Mouse (Mus musculus): Measurements from ENCODE around the gene Abcg1. TPM values are rescaled to one million over a fixed set of nuclear protein-coding genes. Genes with fewer than 3 reads are reported as not detected.

Abcg1 gene
- polyA plus RNA-seq, 1 experiment from 2014 or later: 5.6 TPM

- no peak overlapping the region for H3K9ac ChIP-seq (ENCODE audit: low read depth, low read length)
- no peaks in the 10 kb centered on the region for H3K27me3 ChIP-seq (replicated peaks; ENCODE audit: control insufficient read depth, insufficient read depth, low read length)
- H3K36me3 ChIP-seq (ENCODE audit: control insufficient read depth, insufficient read depth, low read length): no peaks in the 10 kb centered on the region
- no peak for ATAC-seq
- no peak overlapping the region for H3K4me2 ChIP-seq (ENCODE audit: low read depth, low read length)
- no peak overlapping the region for H3K4me3 ChIP-seq (ENCODE audit: low read length)
- H3K9me3 ChIP-seq (ENCODE audit: control insufficient read depth, low read length): no peaks in the 10 kb centered on the region
- no peak overlapping the region for H3K27ac ChIP-seq (ENCODE audit: low read length)
- H3K4me1 ChIP-seq (ENCODE audit: control insufficient read depth, insufficient read depth, low read length): no peaks in the 10 kb centered on the region
- WGBS: 81% methylated on average over 6 of the region's 6 CpGs
Measured at GRCm38 (mm10) chr17:31026986-31027385, 30.5 kb upstream of the Abcg1 start.

DNA sequence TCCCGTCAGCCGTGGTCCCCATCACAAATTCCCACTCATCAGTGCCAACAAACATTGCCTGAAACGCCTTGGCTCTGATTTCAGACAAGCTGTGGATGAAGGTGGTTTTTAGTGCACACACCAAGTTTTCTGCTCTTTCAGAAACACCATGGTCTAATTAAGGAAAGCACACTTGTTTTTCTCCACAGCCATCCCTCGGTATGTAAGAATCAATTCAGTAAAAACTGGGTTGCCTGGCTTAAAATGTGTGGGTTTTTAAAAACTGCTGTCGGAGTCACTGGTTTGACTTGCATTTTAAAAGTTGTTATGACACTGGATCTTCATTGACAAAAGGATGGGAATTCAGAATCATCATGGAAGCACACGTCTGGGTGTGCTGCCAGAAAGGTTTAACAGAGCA, 29.8 kb upstream of the Abcg1 start:
- H3K9ac ChIP-seq (ENCODE audit: low read depth, low read length): no peak overlapping the region
- no peaks in the 10 kb centered on the region for H3K9me3 ChIP-seq (ENCODE audit: control insufficient read depth, low read length)
- WGBS: 85% methylated on average over 6 of the region's 6 CpGs
- no peak overlapping the region for H3K27ac ChIP-seq (ENCODE audit: low read length)
- no peak overlapping the region for H3K4me2 ChIP-seq (ENCODE audit: low read depth, low read length)
- no peaks in the 10 kb centered on the region for H3K36me3 ChIP-seq (ENCODE audit: control insufficient read depth, insufficient read depth, low read length)
- H3K4me1 ChIP-seq (ENCODE audit: control insufficient read depth, insufficient read depth, low read length): no peaks in the 10 kb centered on the region
- H3K27me3 ChIP-seq (replicated peaks; ENCODE audit: control insufficient read depth, insufficient read depth, low read length): no peaks in the 10 kb centered on the region
- ATAC-seq: no peak
- H3K4me3 ChIP-seq (ENCODE audit: low read length): no peak overlapping the region

DNA sequence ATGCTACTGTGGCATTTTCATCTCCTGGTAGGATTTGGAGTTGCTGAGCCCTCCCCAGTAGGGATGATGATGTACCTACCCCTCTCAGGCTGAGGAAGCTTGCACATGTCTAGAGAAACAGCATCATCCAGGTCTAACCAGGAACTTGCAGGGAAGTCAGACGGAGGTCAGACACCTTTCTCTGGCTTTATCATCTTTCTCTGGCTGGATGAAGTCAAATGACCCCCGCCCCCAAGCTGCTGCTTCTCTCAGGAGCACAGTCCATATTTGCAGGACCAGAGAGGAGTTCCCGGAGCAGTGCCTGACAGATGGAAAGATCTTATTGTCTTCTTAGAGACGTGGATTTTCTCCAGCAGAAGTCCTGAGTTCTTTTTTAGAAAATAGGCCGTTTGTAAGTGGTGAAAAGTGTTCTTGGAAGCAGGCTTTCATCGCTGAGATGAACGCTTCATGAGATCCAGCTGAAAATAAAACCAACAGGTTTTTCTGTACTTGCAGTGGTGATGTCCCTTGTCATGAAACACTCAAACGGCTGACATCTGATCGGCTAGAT, 28.6 kb upstream of the Abcg1 start:
- no peak overlapping the region for H3K9ac ChIP-seq (ENCODE audit: low read depth, low read length)
- H3K27ac ChIP-seq (ENCODE audit: low read length): no peak overlapping the region
- 72% methylated on average over 9 of the region's 9 CpGs for WGBS
- no peaks in the 10 kb centered on the region for H3K9me3 ChIP-seq (ENCODE audit: control insufficient read depth, low read length)
- no peak for ATAC-seq
- no peak overlapping the region for H3K4me2 ChIP-seq (ENCODE audit: low read depth, low read length)
- H3K36me3 ChIP-seq (ENCODE audit: control insufficient read depth, insufficient read depth, low read length): no peaks in the 10 kb centered on the region
- no peaks in the 10 kb centered on the region for H3K4me1 ChIP-seq (ENCODE audit: control insufficient read depth, insufficient read depth, low read length)
- H3K4me3 ChIP-seq (ENCODE audit: low read length): no peak overlapping the region
- H3K27me3 ChIP-seq (replicated peaks; ENCODE audit: control insufficient read depth, insufficient read depth, low read length): no peaks in the 10 kb centered on the region

DNA sequence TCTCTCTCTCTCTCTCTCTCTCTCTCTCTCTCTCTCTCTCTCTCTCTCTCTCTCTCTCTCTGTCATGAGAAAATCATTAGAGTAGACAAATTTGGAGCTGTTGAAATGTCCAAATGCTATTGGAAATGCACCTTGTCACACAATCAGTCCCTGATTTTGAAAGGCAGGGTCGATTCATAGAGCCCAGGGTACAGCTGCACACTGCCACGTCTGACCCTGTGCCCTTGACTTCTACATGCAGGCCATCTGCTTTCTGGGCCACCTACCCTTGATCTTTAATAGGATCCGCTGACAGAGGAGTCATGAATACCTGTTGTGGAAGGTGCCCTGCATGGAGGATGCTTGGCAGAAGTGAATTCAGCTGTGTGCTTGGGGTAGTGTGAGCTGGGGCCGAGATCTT, 28.1 kb upstream of the Abcg1 start:
- Histone ChIP-seq H3K27me3 (replicated peaks; ENCODE audit: control insufficient read depth, insufficient read depth, low read length) (no peaks in the 10 kb centered on the region), H3K27ac (ENCODE audit: low read length) (no peak overlapping the region), H3K4me3 (ENCODE audit: low read length) (no peak overlapping the region), H3K36me3 (ENCODE audit: control insufficient read depth, insufficient read depth, low read length) (no peaks in the 10 kb centered on the region), H3K4me2 (ENCODE audit: low read depth, low read length) (no peak overlapping the region), H3K4me1 (ENCODE audit: control insufficient read depth, insufficient read depth, low read length) (no peaks in the 10 kb centered on the region), H3K9ac (ENCODE audit: low read depth, low read length) (no peak overlapping the region), H3K9me3 (ENCODE audit: control insufficient read depth, low read length) (no peaks in the 10 kb centered on the region)
- whole genome bisulfite sequencing: 86% methylated on average over 4 of the region's 4 CpGs
- ATAC-seq: no peak

GRCm38 (mm10) chr17:31032341-31032740, 25.1 kb upstream of the Abcg1 start:
- WGBS: 90% methylated on average over 4 of the region's 4 CpGs
- Histone ChIP-seq H3K4me2 (ENCODE audit: low read depth, low read length) (no peak overlapping the region), H3K4me3 (ENCODE audit: low read length) (no peak overlapping the region), H3K9me3 (ENCODE audit: control insufficient read depth, low read length) (no peaks in the 10 kb centered on the region), H3K4me1 (ENCODE audit: control insufficient read depth, insufficient read depth, low read length) (no peaks in the 10 kb centered on the region), H3K27ac (ENCODE audit: low read length) (no peak overlapping the region), H3K36me3 (ENCODE audit: control insufficient read depth, insufficient read depth, low read length) (no peaks in the 10 kb centered on the region), H3K9ac (ENCODE audit: low read depth, low read length) (no peak overlapping the region), H3K27me3 (replicated peaks; ENCODE audit: control insufficient read depth, insufficient read depth, low read length) (no peaks in the 10 kb centered on the region)
- no peak for ATAC-seq

- no peaks in the 10 kb centered on the region for H3K9me3 ChIP-seq (ENCODE audit: control insufficient read depth, low read length)
- WGBS: 62% methylated on average over 2 of the region's 2 CpGs
- no peak for ATAC-seq
- H3K4me3 ChIP-seq (ENCODE audit: low read length): no peak overlapping the region
- no peak overlapping the region for H3K9ac ChIP-seq (ENCODE audit: low read depth, low read length)
- no peak overlapping the region for H3K27ac ChIP-seq (ENCODE audit: low read length)
- no peak overlapping the region for H3K4me2 ChIP-seq (ENCODE audit: low read depth, low read length)
- no peaks in the 10 kb centered on the region for H3K4me1 ChIP-seq (ENCODE audit: control insufficient read depth, insufficient read depth, low read length)
- H3K27me3 ChIP-seq (replicated peaks; ENCODE audit: control insufficient read depth, insufficient read depth, low read length): no peaks in the 10 kb centered on the region
- H3K36me3 ChIP-seq (ENCODE audit: control insufficient read depth, insufficient read depth, low read length): no peaks in the 10 kb centered on the region
Measured at GRCm38 (mm10) chr17:31033251-31033650, 24.2 kb upstream of the Abcg1 start.

- Histone ChIP-seq H3K9ac (ENCODE audit: low read depth, low read length) (no peak overlapping the region), H3K4me2 (ENCODE audit: low read depth, low read length) (no peak overlapping the region), H3K27me3 (replicated peaks; ENCODE audit: control insufficient read depth, insufficient read depth, low read length) (no peaks in the 10 kb centered on the region), H3K36me3 (ENCODE audit: control insufficient read depth, insufficient read depth, low read length) (no peaks in the 10 kb centered on the region), H3K9me3 (ENCODE audit: control insufficient read depth, low read length) (no peaks in the 10 kb centered on the region), H3K27ac (ENCODE audit: low read length) (no peak overlapping the region), H3K4me3 (ENCODE audit: low read length) (no peak overlapping the region), H3K4me1 (ENCODE audit: control insufficient read depth, insufficient read depth, low read length) (no peaks in the 10 kb centered on the region)
- WGBS: 58% methylated on average over 5 of the region's 5 CpGs
- ATAC-seq: no peak
Measured at GRCm38 (mm10) chr17:31034165-31034564, 23.3 kb upstream of the Abcg1 start.

DNA sequence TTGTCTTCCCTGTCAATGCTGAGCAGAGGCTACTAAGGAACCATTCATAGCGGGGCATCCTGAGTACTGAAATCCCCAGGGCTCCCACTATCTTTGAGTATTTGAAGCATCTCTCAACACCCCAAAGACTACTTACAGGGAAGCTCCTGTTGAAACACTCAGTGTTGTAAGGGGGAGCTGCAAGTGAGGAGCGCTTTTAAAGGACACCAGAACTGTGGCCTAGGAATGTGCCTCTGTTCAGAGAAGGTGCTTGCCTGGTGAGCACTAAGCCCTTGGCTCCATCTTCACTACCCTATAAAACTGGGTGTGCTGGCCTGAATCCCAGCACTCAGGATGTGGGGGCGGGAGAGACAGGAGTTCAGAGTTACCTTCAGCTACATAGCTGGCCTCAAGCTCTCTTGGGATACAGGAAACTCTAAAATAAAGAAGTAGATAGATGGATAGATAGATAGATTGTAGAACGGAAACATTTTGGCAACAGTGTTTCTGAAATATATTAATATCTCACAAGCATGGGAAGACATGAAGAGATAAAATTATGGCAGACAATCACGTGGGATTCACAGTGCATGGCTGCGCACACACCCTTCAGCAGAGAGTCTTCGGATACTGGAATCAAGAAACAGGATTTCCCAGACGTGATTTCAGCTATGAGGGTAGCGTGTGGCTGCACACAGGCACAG, 22.7 kb upstream of the Abcg1 start:
- H3K27me3 ChIP-seq (replicated peaks; ENCODE audit: control insufficient read depth, insufficient read depth, low read length): no peaks in the 10 kb centered on the region
- no peak overlapping the region for H3K4me3 ChIP-seq (ENCODE audit: low read length)
- no peaks in the 10 kb centered on the region for H3K4me1 ChIP-seq (ENCODE audit: control insufficient read depth, insufficient read depth, low read length)
- no peak for ATAC-seq
- no peaks in the 10 kb centered on the region for H3K9me3 ChIP-seq (ENCODE audit: control insufficient read depth, low read length)
- no peak overlapping the region for H3K27ac ChIP-seq (ENCODE audit: low read length)
- no peak overlapping the region for H3K9ac ChIP-seq (ENCODE audit: low read depth, low read length)
- no peak overlapping the region for H3K4me2 ChIP-seq (ENCODE audit: low read depth, low read length)
- WGBS: 84% methylated on average over 9 of the region's 9 CpGs
- no peaks in the 10 kb centered on the region for H3K36me3 ChIP-seq (ENCODE audit: control insufficient read depth, insufficient read depth, low read length)

DNA sequence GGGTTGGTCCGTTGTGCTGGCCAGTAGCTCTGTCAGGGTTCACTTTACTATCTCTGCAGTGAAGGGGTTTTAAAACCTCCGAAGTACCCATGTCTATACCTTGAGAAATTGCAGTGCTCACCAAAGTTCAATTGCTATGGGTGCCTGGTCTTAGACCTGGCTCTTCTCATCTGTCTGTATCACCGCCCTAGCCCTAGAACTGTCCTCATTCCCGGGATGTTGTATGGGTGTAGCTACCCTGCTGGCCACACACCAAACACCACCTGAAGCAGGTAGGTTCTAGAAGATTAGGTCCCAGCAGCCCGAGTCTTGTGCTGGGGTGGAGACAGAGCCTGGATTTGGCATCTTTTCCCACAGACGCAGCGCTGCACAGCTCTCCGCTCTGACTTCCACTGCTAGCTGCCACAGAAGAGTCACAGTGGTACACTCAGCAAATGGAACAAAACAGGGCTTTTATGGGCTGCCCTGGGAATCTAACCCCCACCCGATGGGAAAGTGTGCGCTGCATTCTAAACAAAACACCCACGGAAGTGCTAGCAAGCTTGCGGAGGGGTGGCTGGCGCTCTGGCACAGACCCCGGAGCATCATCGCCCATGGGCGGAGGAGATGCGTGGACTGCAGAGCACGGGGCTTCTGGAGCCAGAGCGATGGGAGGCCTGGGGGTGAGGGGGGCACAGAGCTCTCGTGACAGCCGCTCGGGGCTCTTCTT, 21.2 kb upstream of the Abcg1 start:
- 67% methylated on average over 22 of the region's 22 CpGs for WGBS
- no peaks in the 10 kb centered on the region for H3K4me1 ChIP-seq (ENCODE audit: control insufficient read depth, insufficient read depth, low read length)
- no peak overlapping the region for H3K27ac ChIP-seq (ENCODE audit: low read length)
- H3K36me3 ChIP-seq (ENCODE audit: control insufficient read depth, insufficient read depth, low read length): no peaks in the 10 kb centered on the region
- H3K4me3 ChIP-seq (ENCODE audit: low read length): no peak overlapping the region
- H3K4me2 ChIP-seq (ENCODE audit: low read depth, low read length): no peak overlapping the region
- ATAC-seq: no peak
- H3K9me3 ChIP-seq (ENCODE audit: control insufficient read depth, low read length): no peaks in the 10 kb centered on the region
- no peaks in the 10 kb centered on the region for H3K27me3 ChIP-seq (replicated peaks; ENCODE audit: control insufficient read depth, insufficient read depth, low read length)
- H3K9ac ChIP-seq (ENCODE audit: low read depth, low read length): no peak overlapping the region

All from intestine, embryonic 16.5 days (tissue).